Mouse (Mus musculus): ENCODE measurements around the gene Rpl29. TPM values are rescaled to one million over a fixed set of nuclear protein-coding genes. Genes with fewer than 3 reads are reported as not detected.

Gene Rpl29
- polyA plus RNA-seq (2012; fragmentation: generic; extraction: Trizol) = 100 to 1,000 TPM in 1 of 2 experiments, 10 to 100 TPM in 1; 59.4 to 106 TPM

GRCm38 (mm10) chr9:106429221-106430014 lies at the start of gene Rpl29:
Gene Rpl29 (plus strand): TSS chr9:106429454.

GRCm38 (mm10) chr9:106447348-106447747 lies 18.1 kb downstream of the Rpl29 start, which contains the start of the genes Abhd14b and Abhd14a:
Gene Abhd14b (plus strand): TSS chr9:106447459.
Gene Abhd14a (minus strand): TSS chr9:106447678.

DNA sequence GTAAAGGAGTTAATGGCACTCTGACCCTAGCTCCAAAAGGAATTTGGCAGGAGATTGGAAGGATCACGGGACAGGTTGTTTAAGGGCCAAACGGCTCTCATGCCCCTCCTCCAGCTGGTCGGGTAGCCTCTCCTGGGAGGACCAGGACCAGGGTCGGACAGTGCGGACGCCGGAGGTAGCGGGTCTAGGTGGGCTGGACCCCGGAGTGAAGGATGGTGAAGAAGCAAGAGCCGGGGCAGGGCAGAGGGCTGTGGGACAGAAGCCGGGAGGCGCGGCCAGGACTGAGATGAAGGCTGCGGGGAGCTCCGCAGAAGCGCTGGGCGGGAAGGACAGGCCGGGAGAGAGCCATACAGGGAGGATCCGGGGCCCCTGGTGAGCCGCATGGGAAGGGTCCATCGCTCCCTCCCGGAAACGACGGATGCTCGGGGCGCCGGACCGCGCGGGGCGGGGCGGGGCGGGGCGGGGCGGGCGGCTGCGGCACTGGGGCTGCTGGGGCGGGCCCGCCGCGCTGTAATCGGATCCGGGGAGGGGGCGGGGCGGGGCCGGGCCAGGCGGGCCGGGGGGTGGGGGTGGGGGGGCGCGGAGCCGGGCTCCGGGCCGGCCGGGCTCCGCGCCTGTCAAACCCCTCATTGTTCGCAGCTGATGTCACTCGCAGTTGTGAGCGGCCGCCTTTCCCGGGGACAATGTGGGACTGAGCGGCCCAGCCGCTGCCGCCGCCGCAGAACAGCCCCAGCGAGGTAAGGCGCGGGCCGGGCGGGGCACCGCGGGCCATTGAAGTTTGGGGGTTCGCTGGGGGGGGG lies 24.2 kb downstream of the Rpl29 start, which contains the start of gene Pcbp4:
Pcbp4 (plus strand) TSS at position 21 of the 800 bp plus-strand sequence.

DNA sequence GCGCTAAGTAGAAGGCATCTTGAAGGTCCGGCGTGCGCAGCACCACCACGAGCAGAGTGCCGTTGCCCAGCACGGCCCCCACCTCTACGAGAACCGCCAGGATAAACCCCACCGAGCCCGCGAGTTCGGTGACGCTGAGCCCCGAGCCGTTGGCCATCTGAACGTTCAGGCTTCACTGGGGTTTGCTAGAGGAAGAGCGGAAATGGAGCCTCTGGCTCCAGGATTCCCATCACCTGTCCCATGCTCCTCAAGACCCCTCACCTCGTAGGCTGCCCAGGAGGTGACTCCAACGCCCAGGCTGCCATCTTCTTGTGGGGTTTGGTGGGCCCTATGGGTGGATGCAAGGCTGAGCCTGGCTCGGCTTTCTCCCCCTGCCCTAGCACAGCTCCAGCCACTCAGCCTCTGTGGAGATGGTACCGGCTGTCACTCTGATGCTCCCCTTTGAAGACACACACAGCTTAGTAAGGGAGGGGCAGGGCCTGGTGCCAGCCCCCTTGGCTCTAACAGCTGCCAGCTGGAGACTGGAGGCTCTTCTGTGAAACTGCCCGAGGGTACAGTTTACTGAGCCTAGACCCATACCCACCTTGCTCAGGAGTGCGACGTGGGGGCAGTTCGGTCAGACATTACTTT lies 36.4 kb downstream of the Rpl29 start, which contains the start of gene Gpr62:
Gpr62 (minus strand) TSS at position 368 of the 630 bp plus-strand sequence.

GRCm38 (mm10) chr9:106475663-106476001 lies 46.4 kb downstream of the Rpl29 start, which contains the start of gene Rrp9:
Gene Rrp9 (plus strand): TSS chr9:106475963.

DNA sequence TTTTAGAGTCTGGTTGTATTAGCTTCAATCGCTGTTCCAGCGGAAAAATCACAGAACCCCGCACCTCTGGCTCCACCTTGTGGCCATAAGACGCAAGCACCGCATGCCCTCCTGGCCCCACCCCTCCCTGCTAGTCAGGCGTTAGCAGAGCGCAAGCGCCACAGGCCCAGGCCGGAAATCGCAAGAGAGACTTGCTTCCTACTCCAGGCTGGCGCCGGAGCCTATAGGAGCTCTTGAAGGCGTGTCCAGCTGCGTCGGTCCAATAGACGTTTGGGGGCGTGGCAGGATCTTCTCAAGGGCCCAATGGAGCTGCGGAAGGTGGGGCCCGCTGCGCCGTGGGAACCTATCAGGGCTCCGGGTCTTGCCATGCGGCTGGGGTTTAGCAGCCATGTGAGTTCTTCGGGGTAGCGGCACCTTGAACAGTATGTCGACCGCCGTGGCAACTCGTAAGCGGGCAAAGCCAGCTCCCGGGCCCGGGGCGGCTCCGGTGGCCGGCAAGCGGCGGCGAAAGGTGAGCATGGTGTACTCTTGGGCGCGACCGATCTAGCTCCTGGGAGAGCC lies 47.8 kb downstream of the Rpl29 start, which contains the start of gene Parp3:
Parp3 (minus strand) TSS at position 26 of the 561 bp plus-strand sequence.

Other genes with a start within 250 kb of the Rpl29 start
- 10 to 100 TPM; 39.9 to 40.6 TPM for gene Ppm1m, start 229.7 kb upstream of the Rpl29 start, polyA plus RNA-seq (2012; fragmentation: generic; extraction: Trizol)
- gene Twf2, start 226.3 kb upstream of the Rpl29 start, polyA plus RNA-seq (2012; fragmentation: generic; extraction: Trizol) = 10 to 100 TPM; 51.5 to 59.3 TPM
- gene Tlr9, start 206.9 kb upstream of the Rpl29 start, polyA plus RNA-seq (2012; fragmentation: generic; extraction: Trizol) = not detected
- gene Alas1, start 180.8 kb upstream of the Rpl29 start, polyA plus RNA-seq (2012; fragmentation: generic; extraction: Trizol) = 10 to 100 TPM; 17.3 to 67.5 TPM
- gene Poc1a, start 148.4 kb upstream of the Rpl29 start, polyA plus RNA-seq (2012; fragmentation: generic; extraction: Trizol) = 10 to 100 TPM; 16.9 to 35.1 TPM
- 10 to 100 TPM in 1 of 2 experiments, 1 to 10 TPM in 1; 2.0 to 12.1 TPM for gene Dusp7, start 60.8 kb upstream of the Rpl29 start, polyA plus RNA-seq (2012; fragmentation: generic; extraction: Trizol)
- gene Acy1, start 8.9 kb downstream of the Rpl29 start, polyA plus RNA-seq (2012; fragmentation: generic; extraction: Trizol) = 10 to 100 TPM; 20.4 to 31.4 TPM
- gene Abhd14b, start 18.0 kb downstream of the Rpl29 start, polyA plus RNA-seq (2012; fragmentation: generic; extraction: Trizol) = 10 to 100 TPM; 25.4 to 55.1 TPM
- 10 to 100 TPM; 20.7 to 21.6 TPM for gene Abhd14a, start 18.2 kb downstream of the Rpl29 start, polyA plus RNA-seq (2012; fragmentation: generic; extraction: Trizol)
- gene Pcbp4, start 23.8 kb downstream of the Rpl29 start, polyA plus RNA-seq (2012; fragmentation: generic; extraction: Trizol) = 100 to 1,000 TPM; 165 to 175 TPM
- under 1 TPM; 0.07 to 0.48 TPM for gene Gpr62, start 36.5 kb downstream of the Rpl29 start, polyA plus RNA-seq (2012; fragmentation: generic; extraction: Trizol)
- 10 to 100 TPM; 21.0 to 95.0 TPM for gene Rrp9, start 46.5 kb downstream of the Rpl29 start, polyA plus RNA-seq (2012; fragmentation: generic; extraction: Trizol)
- gene Parp3, start 47.5 kb downstream of the Rpl29 start, polyA plus RNA-seq (2012; fragmentation: generic; extraction: Trizol) = 10 to 100 TPM in 1 of 2 experiments, 1 to 10 TPM in 1; 9.7 to 44.0 TPM
- gene Iqcf1, start 70.5 kb downstream of the Rpl29 start, polyA plus RNA-seq (2012; fragmentation: generic; extraction: Trizol) = under 1 TPM in 1 of 2 experiments, not detected in 1; 0.14 TPM
- under 1 TPM in 1 of 2 experiments, not detected in 1; 0.07 TPM for gene Iqcf5, start 85.1 kb downstream of the Rpl29 start, polyA plus RNA-seq (2012; fragmentation: generic; extraction: Trizol)
- not detected for gene Iqcf3, start 132.2 kb downstream of the Rpl29 start, polyA plus RNA-seq (2012; fragmentation: generic; extraction: Trizol)
- gene Iqcf4, start 141.5 kb downstream of the Rpl29 start, polyA plus RNA-seq (2012; fragmentation: generic; extraction: Trizol) = not detected
- not detected for gene Iqcf6, start 197.1 kb downstream of the Rpl29 start, polyA plus RNA-seq (2012; fragmentation: generic; extraction: Trizol)
- gene Grm2, start 226.6 kb downstream of the Rpl29 start, polyA plus RNA-seq (2012; fragmentation: generic; extraction: Trizol) = not detected